Mouse (Mus musculus) forebrain, embryonic 14.5 days (tissue): ENCODE measurements around the gene Ppp4r1. TPM values are rescaled to one million over a fixed set of nuclear protein-coding genes. Genes with fewer than 3 reads are reported as not detected.

ENCODE experiments used
- ATAC-seq: fragments of 200-750 bp; cut with Nextera tagmentation; 2 replicates; pipeline ENCODE4 v1.8.0; 2017; ENCODE audit warnings: mild to moderate bottlenecking, moderate library complexity
- DNase-seq: peaks from one replicate; pipeline ENCODE4 v3.0.0-alpha.2; 2015; ENCODE audit warnings: low spot score
- H3K27ac ChIP-seq: fragments of 300-500 bp; sonication (generic); 2 replicates; pipeline ENCODE4 v1.5.1; 2014; ENCODE audit warnings: low read depth, mild to moderate bottlenecking, control low read depth, low read length, moderate library complexity
- H3K27me3 ChIP-seq: fragments of 300-500 bp; sonication (generic); replicated peaks from 2 replicates; pipeline ENCODE4 v1.6.1; 2014; ENCODE audit warnings: low read length, control low read depth, mixed read lengths; ENCODE audit not compliant: control insufficient read depth, insufficient read depth
- H3K36me3 ChIP-seq: fragments of 300-500 bp; sonication (generic); 2 replicates; pipeline ENCODE4 v1.6.1; 2014; ENCODE audit warnings: low read length, control low read depth; ENCODE audit not compliant: control insufficient read depth, insufficient read depth
- H3K4me1 ChIP-seq: fragments of 300-500 bp; sonication (generic); 2 replicates; pipeline ENCODE4 v1.6.1; 2014; ENCODE audit warnings: antibody characterized with exemption, low read length, control low read depth; ENCODE audit not compliant: control insufficient read depth, insufficient read depth
- H3K4me2 ChIP-seq: fragments of 300-500 bp; sonication (generic); 2 replicates; pipeline ENCODE4 v1.6.1; 2014; ENCODE audit warnings: mild to moderate bottlenecking, control low read depth, low read length
- H3K4me3 ChIP-seq: fragments of 300-500 bp; sonication (generic); 2 replicates; pipeline ENCODE4 v1.5.1; 2014; ENCODE audit warnings: low read depth, low read length, control low read depth
- H3K9ac ChIP-seq: fragments of 300-500 bp; sonication (generic); 2 replicates; pipeline ENCODE4 v1.6.1; 2014; ENCODE audit warnings: mild to moderate bottlenecking, low read length, control low read depth, moderate library complexity
- H3K9me3 ChIP-seq: fragments of 300-500 bp; sonication (generic); replicated peaks from 2 replicates; pipeline ENCODE4 v1.6.1; 2016; ENCODE audit warnings: low read length, control low read depth, mixed read lengths; ENCODE audit not compliant: control insufficient read depth
- WGBS: fragments of 180-500 bp; shearing (Covaris S2); extraction: QIAGEN DNeasy Blood & Tissue Kit; methylation state at CpG from one replicate; pipeline ENCODE4 v1.1.7; 2014; 5-methylcytosine and 5-hydroxymethylcytosine counted together
- polyA plus RNA-seq: library from polyadenylated mRNA; unstranded; fragments of >200 nt; fragmentation: Nextera tagmentation; extraction: Ambion mirVana; gene quantifications from 2 replicates; pipeline ENCODE4 v1.2.1, GENCODE M21; 2014

Ppp4r1 gene
- polyA plus RNA-seq, 1 experiment from 2014 or later, result 37.1 TPM

DNA sequence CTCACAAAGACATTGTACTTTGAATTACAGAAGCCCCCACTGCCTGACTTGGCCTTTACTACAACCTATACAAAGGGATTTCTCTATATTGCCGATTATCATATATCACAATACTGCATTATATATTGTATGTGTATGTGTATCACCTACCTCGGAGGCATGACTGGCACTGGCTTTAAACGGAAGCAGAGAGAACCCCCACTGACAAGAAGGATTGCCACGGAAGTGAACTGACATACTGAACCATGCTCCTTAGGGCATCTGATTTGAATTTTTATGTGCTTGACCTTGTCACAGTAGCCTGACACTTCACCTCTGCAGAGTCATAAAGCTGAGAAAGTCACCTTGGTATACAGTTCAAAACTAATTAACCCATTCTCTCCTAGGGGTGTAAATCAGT is 39.4 kb upstream of the Ppp4r1 start:
- no peak overlapping the region; the same call in 1 of the 2 replicates for H3K27ac ChIP-seq
- ATAC-seq (peak; percentile 3; the same call in 1 of the 2 replicates), DNase-seq (no peak)
- H3K9me3 ChIP-seq, result no peaks in the 10 kb centered on the region
- no peaks in the 10 kb centered on the region for H3K27me3 ChIP-seq
- no peak overlapping the region for H3K4me3 ChIP-seq
- 27% methylated on average over 4 of the region's 4 CpGs for WGBS
- H3K4me1 ChIP-seq, result peaks cover 16% of the 10 kb centered on the region
- H3K36me3 ChIP-seq, result no peaks in the 10 kb centered on the region
- H3K4me2 ChIP-seq, result no peak overlapping the region
- no peak overlapping the region for H3K9ac ChIP-seq

DNA sequence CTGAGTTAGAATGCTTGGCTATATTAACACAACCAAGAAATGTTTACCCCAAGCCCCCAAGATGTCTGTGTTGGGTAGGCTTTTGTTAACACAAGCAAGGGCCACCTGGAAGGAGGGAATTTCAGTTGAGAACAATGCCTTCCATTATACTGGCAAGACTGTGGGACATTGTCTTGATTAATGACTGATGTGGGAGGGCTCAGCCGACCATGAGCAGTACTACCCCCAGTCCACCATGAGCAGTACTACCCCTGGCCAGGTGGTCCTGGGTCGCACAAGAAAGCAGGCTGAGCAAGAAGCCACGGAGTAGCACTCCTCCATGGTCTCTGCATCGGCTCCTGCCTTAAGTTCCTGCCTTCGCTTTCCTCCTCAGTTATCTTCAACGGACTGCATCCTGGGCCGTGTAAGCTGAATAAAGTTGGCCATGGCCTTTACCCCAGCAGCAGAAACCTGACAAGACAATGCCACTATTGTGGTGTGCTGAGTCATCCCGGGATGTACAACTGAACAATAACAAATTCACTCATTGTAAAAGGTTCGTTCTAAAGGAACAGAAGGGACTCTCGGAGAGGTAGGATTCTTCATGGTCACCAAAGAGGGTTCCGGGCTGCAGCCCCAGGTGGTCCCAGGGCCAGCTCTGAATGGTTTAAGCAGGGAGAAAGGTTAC is 38.6 kb upstream of the Ppp4r1 start:
- H3K4me1 ChIP-seq, result peaks cover 16% of the 10 kb centered on the region
- no peak overlapping the region for H3K4me3 ChIP-seq
- WGBS, result 73% methylated on average over 11 of the region's 11 CpGs
- DNase-seq (no peak), ATAC-seq (no peak)
- H3K4me2 ChIP-seq, result no peak overlapping the region
- no peaks in the 10 kb centered on the region for H3K27me3 ChIP-seq
- no peak overlapping the region for H3K27ac ChIP-seq
- H3K9me3 ChIP-seq, result no peaks in the 10 kb centered on the region
- no peaks in the 10 kb centered on the region for H3K36me3 ChIP-seq
- H3K9ac ChIP-seq, result no peak overlapping the region

DNA sequence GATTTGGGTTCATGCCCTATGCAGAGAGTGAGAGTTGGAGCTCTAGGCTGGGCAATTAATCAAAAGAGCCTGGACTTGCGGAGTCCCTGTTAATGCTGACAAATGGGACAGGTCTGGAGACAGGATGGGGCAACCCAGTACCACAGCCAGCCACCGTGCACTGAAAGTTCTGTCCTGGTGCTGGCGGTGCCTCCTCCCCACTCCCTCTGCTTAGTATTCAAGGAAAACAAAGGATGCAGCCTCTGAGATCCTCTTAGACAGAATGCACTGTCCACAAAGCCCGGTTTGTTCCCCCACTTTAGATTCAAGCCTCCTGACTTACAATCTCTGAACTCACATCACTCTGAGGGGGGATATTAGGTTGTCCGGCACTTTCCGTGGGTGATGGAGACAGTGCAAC is 36.1 kb upstream of the Ppp4r1 start:
- H3K27me3 ChIP-seq, result no peaks in the 10 kb centered on the region
- 63% methylated on average over 6 of the region's 6 CpGs for WGBS

DNA sequence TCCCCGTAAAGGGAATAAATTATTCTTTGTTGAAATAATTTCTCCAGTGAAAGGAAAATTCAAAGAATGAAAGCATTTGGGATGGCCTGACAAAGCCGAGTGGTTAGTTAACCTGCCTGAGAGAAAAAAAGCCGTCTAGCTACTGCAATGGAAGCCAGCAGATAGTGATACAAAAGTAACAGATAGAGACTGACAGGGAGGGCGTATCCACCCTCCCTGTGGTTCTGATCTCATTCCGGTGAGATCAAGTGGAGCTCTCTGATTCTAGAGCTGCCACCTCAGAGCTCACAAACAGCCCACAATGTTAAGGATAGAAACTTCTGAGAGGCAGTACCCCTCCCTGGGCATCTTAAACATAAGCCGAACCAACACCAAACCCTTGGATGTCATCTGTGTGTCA is 33.4 kb upstream of the Ppp4r1 start:
- Histone ChIP-seq H3K9me3 (peaks cover 4% of the 10 kb centered on the region; the same call in 1 of the 2 replicates), H3K4me1 (no peaks in the 10 kb centered on the region), H3K9ac (no peak overlapping the region), H3K27me3 (no peaks in the 10 kb centered on the region), H3K36me3 (no peaks in the 10 kb centered on the region), H3K4me2 (no peak overlapping the region), H3K27ac (no peak overlapping the region), H3K4me3 (no peak overlapping the region)
- 89% methylated on average over 6 of the region's 6 CpGs for WGBS
- ATAC-seq, result no peak
- no peak for DNase-seq

More for the DNA sequence above, 36.1 kb upstream of the Ppp4r1 start:
- Histone ChIP-seq H3K4me1 (peaks cover 16% of the 10 kb centered on the region), H3K36me3 (no peaks in the 10 kb centered on the region), H3K4me3 (no peak overlapping the region), H3K9me3 (0 out of 2 replicates have a peak, but pooled peaks cover 4% of the 10 kb centered on the region), H3K4me2 (no peak overlapping the region), H3K9ac (no peak overlapping the region), H3K27ac (no peak overlapping the region)
- ATAC-seq (no peak), DNase-seq (no peak)

DNA sequence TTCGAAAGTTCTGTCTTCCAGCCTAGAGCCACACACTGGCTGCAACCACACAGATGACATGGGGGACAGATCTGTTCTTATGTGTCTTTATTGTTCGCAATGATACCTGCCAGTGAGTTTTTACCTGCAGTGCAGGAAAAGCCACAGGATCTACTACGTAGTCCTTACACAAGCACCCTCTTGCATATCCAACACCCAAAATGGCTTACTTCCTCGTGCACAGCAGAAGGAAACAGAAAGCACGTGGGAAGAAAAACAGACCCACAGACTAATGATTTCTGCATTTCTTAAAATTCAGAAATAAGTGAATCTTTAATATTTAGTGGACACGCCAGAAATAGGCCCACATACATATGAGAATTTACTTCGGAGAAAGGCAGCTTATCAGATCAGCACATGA is 32.6 kb upstream of the Ppp4r1 start:
- Histone ChIP-seq H3K4me1 (no peaks in the 10 kb centered on the region), H3K9ac (no peak overlapping the region), H3K27ac (no peak overlapping the region), H3K4me2 (no peak overlapping the region), H3K4me3 (no peak overlapping the region), H3K27me3 (no peaks in the 10 kb centered on the region), H3K9me3 (peaks cover 4% of the 10 kb centered on the region; the same call in 1 of the 2 replicates), H3K36me3 (no peaks in the 10 kb centered on the region)
- DNase-seq (no peak), ATAC-seq (no peak)
- WGBS, result 96% methylated on average over 7 of the region's 7 CpGs

DNA sequence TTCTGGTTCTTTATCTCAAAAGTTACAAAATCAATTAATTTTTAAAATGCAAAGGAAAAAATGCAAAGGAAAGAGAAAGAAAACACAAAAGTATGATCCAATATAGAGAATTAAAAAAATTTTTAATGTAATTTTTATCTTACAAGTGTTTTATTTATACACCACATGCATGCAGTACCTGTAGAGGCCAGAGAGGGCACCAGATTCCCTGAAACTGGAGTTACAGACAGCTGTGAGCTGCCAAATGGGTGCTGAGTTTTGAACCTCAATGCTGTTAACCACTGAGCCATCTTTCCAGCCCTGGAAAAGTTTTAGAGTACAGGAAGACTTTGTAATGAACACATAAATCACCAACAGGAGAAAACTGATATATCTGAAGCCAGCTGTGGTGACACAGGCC is 32.1 kb upstream of the Ppp4r1 start:
- DNase-seq, result no peak
- H3K9me3 ChIP-seq, result peaks cover 4% of the 10 kb centered on the region; the same call in 1 of the 2 replicates
- H3K36me3 ChIP-seq, result no peaks in the 10 kb centered on the region
- no peak overlapping the region for H3K4me3 ChIP-seq
- H3K4me1 ChIP-seq, result no peaks in the 10 kb centered on the region
- no peak overlapping the region for H3K9ac ChIP-seq
- no peaks in the 10 kb centered on the region for H3K27me3 ChIP-seq
- no peak overlapping the region for H3K27ac ChIP-seq
- ATAC-seq, result no peak
- H3K4me2 ChIP-seq, result no peak overlapping the region

DNA sequence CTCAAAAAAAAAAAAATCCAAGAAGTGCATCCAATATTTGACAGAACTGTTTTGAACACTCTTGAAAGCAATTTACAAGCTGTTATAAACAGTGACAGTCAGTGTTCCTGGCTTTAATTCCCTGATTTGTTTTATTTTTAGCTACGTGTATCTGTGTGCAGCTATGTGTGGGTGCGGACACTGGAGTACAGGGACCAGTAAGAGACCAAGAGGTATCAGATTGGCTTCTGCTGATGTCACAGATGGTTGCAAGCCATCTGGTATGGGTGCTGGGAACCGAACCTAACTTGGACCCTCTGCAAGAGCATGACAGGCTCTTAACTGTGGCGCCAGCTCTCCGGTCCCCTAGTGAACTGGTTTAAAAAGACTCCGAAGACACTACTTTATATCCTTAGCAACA is 29.2 kb upstream of the Ppp4r1 start:
- H3K4me1 ChIP-seq, result no peaks in the 10 kb centered on the region
- H3K4me2 ChIP-seq, result no peak overlapping the region
- H3K36me3 ChIP-seq, result no peaks in the 10 kb centered on the region
- no peaks in the 10 kb centered on the region for H3K27me3 ChIP-seq
- 94% methylated on average over 6 of the region's 6 CpGs for WGBS
- DNase-seq (no peak), ATAC-seq (no peak)
- H3K4me3 ChIP-seq, result no peak overlapping the region
- no peak overlapping the region for H3K27ac ChIP-seq
- H3K9ac ChIP-seq, result no peak overlapping the region
- peaks cover 4% of the 10 kb centered on the region; the same call in 1 of the 2 replicates for H3K9me3 ChIP-seq

DNA sequence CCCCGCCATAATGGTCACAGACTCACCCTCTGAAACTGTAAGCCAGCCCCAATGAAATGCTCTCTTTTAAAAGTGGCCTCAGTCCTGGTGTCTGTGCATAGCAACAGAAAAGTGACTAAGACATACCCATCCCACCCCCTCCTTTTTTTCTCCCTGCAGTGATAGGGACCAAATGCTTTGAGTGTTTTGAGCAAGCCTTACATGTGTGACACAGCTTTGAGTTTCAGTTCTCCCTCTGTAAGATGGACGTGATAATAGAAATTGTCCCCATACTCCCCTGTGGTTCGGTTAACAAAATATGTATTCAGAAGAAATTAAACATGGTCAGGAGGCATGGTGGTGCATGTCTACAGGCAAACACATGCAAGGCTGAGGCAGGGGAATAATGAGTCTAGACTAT is 26.5 kb upstream of the Ppp4r1 start:
- H3K36me3 ChIP-seq, result no peaks in the 10 kb centered on the region
- no peak overlapping the region for H3K4me3 ChIP-seq
- no peaks in the 10 kb centered on the region; the same call in 1 of the 2 replicates for H3K9me3 ChIP-seq
- H3K4me2 ChIP-seq, result no peak overlapping the region
- H3K27me3 ChIP-seq, result no peaks in the 10 kb centered on the region
- 94% methylated on average over 3 of the region's 3 CpGs for WGBS
- H3K9ac ChIP-seq, result no peak overlapping the region
- no peak for DNase-seq
- no peaks in the 10 kb centered on the region for H3K4me1 ChIP-seq
- ATAC-seq, result no peak
- no peak overlapping the region for H3K27ac ChIP-seq

DNA sequence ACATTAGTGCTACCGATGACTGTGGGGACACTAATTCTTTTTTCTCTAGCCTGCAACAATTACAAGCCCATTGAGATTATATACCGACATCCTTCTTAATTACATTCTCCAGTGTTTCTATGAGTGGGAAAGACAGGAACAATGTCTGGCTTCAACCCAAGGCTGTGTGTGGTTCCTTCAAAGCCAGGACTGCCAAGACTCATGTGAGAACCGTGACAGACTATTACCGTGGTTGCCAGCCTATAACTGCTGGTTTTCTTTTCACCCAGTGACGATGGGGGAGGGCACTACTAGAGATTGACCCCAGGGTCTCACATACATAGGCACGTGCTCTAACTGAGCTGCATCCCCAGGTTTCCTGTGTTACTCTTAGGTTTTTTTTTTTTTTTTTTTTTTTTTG is 25.2 kb upstream of the Ppp4r1 start:
- WGBS, result 52% methylated on average over 6 of the region's 6 CpGs
- ATAC-seq, result no peak

More for the DNA sequence above, 25.2 kb upstream of the Ppp4r1 start:
- no peaks in the 10 kb centered on the region; the same call in 1 of the 2 replicates for H3K9me3 ChIP-seq
- no peak overlapping the region for H3K9ac ChIP-seq
- no peak overlapping the region for H3K27ac ChIP-seq
- H3K36me3 ChIP-seq, result no peaks in the 10 kb centered on the region
- peak; percentile 49 for DNase-seq
- no peaks in the 10 kb centered on the region for H3K4me1 ChIP-seq
- no peak overlapping the region for H3K4me3 ChIP-seq
- no peaks in the 10 kb centered on the region for H3K27me3 ChIP-seq
- no peak overlapping the region for H3K4me2 ChIP-seq
